Mouse (Mus musculus): ENCODE measurements around the gene Lta. TPM values are rescaled to one million over a fixed set of nuclear protein-coding genes. Genes with fewer than 3 reads are reported as not detected.
A peak's percentile ranks its signal among the peaks of the same experiment; 100 is the strongest.

Gene Lta
- total and polyA plus RNA-seq, 3 experiments = 0.24 TPM; not detected in 2

DNA sequence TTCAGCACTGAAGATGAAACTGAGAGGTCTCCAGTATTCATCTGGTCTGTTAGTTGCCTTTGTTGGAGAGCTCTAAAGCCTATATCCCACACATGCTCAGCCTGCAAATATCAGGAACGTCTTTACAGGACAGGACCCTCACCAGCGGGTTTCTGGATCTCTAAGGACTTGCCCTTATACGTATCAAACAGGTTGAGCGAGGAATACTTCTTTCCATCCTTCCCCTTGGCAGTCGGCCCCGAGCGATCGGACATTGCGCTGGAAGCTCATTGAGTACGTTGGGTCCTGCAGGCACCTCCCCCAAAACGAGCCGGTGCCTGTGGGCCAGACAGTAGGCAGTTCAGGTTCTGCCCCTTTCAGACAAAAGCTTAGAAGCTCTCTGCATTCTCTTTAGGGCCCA, 42.4 kb downstream of the Lta start:
- H3K27ac ChIP-seq (ENCODE audit: control insufficient read depth, low read depth, low read length) = no peak overlapping the region

DNA sequence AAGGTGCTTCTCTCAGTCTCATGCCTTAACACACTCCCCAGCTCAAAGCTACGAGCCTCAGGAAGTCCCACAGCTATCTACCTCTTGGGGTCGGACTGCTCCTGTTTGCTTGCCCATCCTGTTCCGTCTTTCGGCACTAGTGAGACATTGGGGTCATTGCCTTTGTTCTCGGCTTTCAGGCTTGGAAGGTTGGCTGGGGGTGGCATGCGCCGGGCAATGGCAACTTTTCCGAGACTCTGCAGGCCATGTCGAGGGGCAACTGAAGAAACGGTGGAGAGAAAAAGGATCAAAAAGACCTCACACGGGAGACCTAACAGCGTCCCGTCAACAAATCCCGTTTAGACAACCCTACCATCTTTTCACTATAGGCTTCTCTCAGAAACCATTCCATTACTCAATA, 43.0 kb downstream of the Lta start:
- no peak for DNase-seq (ENCODE audit: low read depth, low spot score)
- no peak overlapping the region for H3K9ac ChIP-seq (ENCODE audit: control insufficient read depth, low read depth, low read length, poor library complexity, severe bottlenecking)
- H3K9me3 ChIP-seq (replicated peaks; ENCODE audit: insufficient read depth, low read length) = no peaks in the 10 kb centered on the region
- H3K27me3 ChIP-seq (ENCODE audit: control insufficient read depth in 1 of 2, insufficient read depth in 2 of 2, low read length in 2 of 2) = no peaks in the 10 kb centered on the region
- H3K4me3 ChIP-seq (ENCODE audit: control insufficient read depth in 1 of 2, insufficient read depth in 1 of 2, low read depth in 2 of 2, low read length in 2 of 2) = no peak overlapping the region
- peaks cover 21 to 38% of the 10 kb centered on the region in 2 experiments for H3K36me3 ChIP-seq (ENCODE audit: control insufficient read depth in 1 of 2, insufficient read depth in 2 of 2, low read length in 2 of 2)
- peaks cover 66% of the 10 kb centered on the region for H3K79me2 ChIP-seq (ENCODE audit: control insufficient read depth, insufficient read depth, low read length, poor library complexity)
- H3K27ac ChIP-seq (ENCODE audit: control insufficient read depth, low read depth, low read length) = no peak overlapping the region
- peaks cover 3 to 13% of the 10 kb centered on the region in 2 experiments; a peak in 3 of 4 replicates for H3K4me1 ChIP-seq (ENCODE audit: control insufficient read depth in 1 of 2, insufficient read depth in 2 of 2, low read length in 2 of 2)
- TF ChIP-seq HCFC1 (IDR thresholded peaks at IDR 0.05; ENCODE audit: low read depth, low read length) (no peak), MAZ (IDR thresholded peaks at IDR 0.05; ENCODE audit: low read depth, low read length) (no peak), KAT2A (conservative IDR thresholded peaks at IDR 0.05; ENCODE audit: low read depth, low read length) (no peak), E2F4 (IDR thresholded peaks at IDR 0.05; ENCODE audit: borderline replicate concordance, low read depth, low read length) (no peak), NRF1 (IDR thresholded peaks at IDR 0.05; ENCODE audit: insufficient read depth, low read depth, low read length, poor library complexity, severe bottlenecking) (no peak), SMC3 (IDR thresholded peaks at IDR 0.05; ENCODE audit: low read depth, low read length) (no peak), MXI1 (IDR thresholded peaks at IDR 0.05; ENCODE audit: low read depth, low read length) (no peak), GABPA (IDR thresholded peaks at IDR 0.05; ENCODE audit: low read depth, low read length) (no peak), RCOR1 (IDR thresholded peaks at IDR 0.05; ENCODE audit: low read depth, low read length) (no peak), POLR2AphosphoS5 (IDR thresholded peaks at IDR 0.05; ENCODE audit: borderline replicate concordance, low read depth, low read length) (no peak), NELFE (IDR thresholded peaks at IDR 0.05; ENCODE audit: low read depth, low read length) (no peak), ELF1 (IDR thresholded peaks at IDR 0.05; ENCODE audit: low read depth, low read length) (no peak), TCF12 (IDR thresholded peaks at IDR 0.05; ENCODE audit: low read depth, low read length) (no peak), POLR2AphosphoS2 (IDR thresholded peaks at IDR 0.05; ENCODE audit: low read length) (no peak), JUND (IDR thresholded peaks at IDR 0.05; ENCODE audit: low read depth, low read length) (no peak), CHD2 (IDR thresholded peaks at IDR 0.05; ENCODE audit: low read length) (no peak), MEF2A (IDR thresholded peaks at IDR 0.05; ENCODE audit: extremely low read depth, insufficient replicate concordance, low read depth, low read length, poor library complexity, severe bottlenecking) (no peak), UBTF (IDR thresholded peaks at IDR 0.05; ENCODE audit: borderline replicate concordance, insufficient read depth, low read depth, low read length) (no peak), TBP (IDR thresholded peaks at IDR 0.05; ENCODE audit: low read depth, low read length) (no peak)

More for the DNA sequence above, 42.4 kb downstream of the Lta start:
- Histone ChIP-seq H3K36me3 (ENCODE audit: control insufficient read depth in 1 of 2, insufficient read depth in 2 of 2, low read length in 2 of 2) (peaks cover 21 to 35% of the 10 kb centered on the region in 2 experiments), H3K9ac (ENCODE audit: control insufficient read depth, low read depth, low read length, poor library complexity, severe bottlenecking) (peak overlapping the region; percentile 81), H3K9me3 (replicated peaks; ENCODE audit: insufficient read depth, low read length) (no peaks in the 10 kb centered on the region), H3K79me2 (ENCODE audit: control insufficient read depth, insufficient read depth, low read length, poor library complexity) (peaks cover 62% of the 10 kb centered on the region), H3K4me3 (ENCODE audit: control insufficient read depth in 1 of 2, insufficient read depth in 1 of 2, low read depth in 2 of 2, low read length in 2 of 2) (peak overlapping the region; percentile 92 to 97), H3K27me3 (ENCODE audit: control insufficient read depth in 1 of 2, insufficient read depth in 2 of 2, low read length in 2 of 2) (no peaks in the 10 kb centered on the region), H3K4me1 (ENCODE audit: control insufficient read depth in 1 of 2, insufficient read depth in 2 of 2, low read length in 2 of 2) (peaks cover 3 to 13% of the 10 kb centered on the region in 2 experiments; a peak in 3 of 4 replicates)
- no peak for TF ChIP-seq USF1 (IDR thresholded peaks at IDR 0.05; ENCODE audit: low read depth, low read length)
- TF ChIP-seq CTCF (IDR thresholded peaks at IDR 0.05 in 2 of 3, conservative IDR thresholded peaks at IDR 0.05 in 1 of 3; ENCODE audit: control insufficient read depth in 1 of 3, insufficient read depth in 1 of 3, low read depth in 2 of 3, low read length in 3 of 3, poor library complexity in 1 of 3, severe bottlenecking in 1 of 3) = no peak
- DNase-seq (ENCODE audit: low read depth, low spot score) = no peak
